Mouse (Mus musculus) liver, embryonic 14.5 days (tissue): Measurements from ENCODE around the gene Sh3bp1.

Experiments
- CTCF ChIP-seq: IDR thresholded peaks from 2 replicates; pipeline ENCODE4 v1.5.1; 2016; ENCODE audit warnings: antibody characterized with exemption, low read depth, control low read depth
- EP300 ChIP-seq: IDR thresholded peaks from 2 replicates; pipeline ENCODE4 v1.6.1; 2016; ENCODE audit warnings: antibody characterized with exemption, low read depth

DNA sequence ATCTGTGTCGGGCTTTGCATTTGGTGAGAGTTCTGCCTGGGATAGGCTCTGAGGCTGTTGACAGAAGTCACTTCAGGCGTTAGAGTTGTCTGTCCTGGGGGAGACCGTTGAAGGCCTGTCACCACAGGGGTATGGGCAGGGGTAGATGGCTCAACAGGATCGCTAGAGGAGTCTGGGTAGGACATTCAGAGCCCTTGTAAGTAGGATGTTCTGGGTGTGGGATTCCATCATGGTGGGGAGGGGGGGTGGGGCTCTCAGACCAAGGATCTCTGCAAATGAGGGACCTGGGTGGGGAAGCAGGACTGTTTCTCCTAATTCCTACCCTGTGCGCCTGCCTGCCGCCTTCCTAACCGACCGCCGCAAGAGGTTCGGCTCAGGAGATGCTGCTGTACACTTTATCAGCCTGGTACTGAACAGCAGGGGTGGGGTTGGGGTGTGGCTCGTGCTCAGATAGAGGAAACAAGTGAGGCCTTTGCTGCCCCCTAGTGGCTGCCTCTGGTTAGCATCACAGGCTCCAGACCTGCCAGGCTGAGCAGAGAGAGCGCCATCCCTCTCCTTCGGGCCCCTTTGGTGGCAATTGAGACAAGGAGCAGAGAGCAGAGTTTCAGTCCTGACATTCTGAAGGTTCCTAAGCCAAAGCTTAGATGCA is 47.9 kb upstream of the Sh3bp1 start:
- peak; percentile 98 for TF ChIP-seq CTCF
- TF ChIP-seq EP300: no peak
